Mouse (Mus musculus): ENCODE measurements at regions not wholly inside any gene's neighbourhood (a gene's known extent, or its start where the extent isn't known, plus 50 kb on each side); places are given as distances from the start of the nearest gene placed in this dataset.

DNA sequence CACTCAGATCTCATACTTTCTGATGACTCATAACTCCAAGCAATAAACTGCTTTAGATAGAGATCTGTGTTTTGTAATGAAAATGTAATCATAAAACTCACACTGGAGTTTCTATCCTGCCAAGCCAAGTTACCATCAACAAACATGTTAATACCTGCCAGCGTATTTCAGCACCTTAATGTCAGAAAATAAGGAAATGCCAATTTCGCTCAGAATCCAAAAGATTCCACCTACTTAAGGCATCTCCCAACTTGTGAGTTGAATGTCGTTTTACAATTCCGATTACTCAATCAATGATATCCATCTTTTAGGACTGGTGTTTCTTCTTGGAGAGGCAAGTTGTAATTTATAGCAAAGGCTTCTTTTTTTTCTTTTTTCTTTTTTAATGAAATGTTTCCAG, 850.5 kb downstream of the Epha4 start:
- H3K27me3 ChIP-seq (ENCODE audit: control insufficient read depth, insufficient read depth, insufficient read length), result no peaks in the 10 kb centered on the region
- H3ac ChIP-seq (ENCODE audit: control insufficient read depth, insufficient read length, low read depth), result no peak overlapping the region
- no peaks in the 10 kb centered on the region for H3K79me3 ChIP-seq (ENCODE audit: low read depth)
- TF ChIP-seq USF1 (IDR thresholded peaks at IDR 0.05; ENCODE audit: low read depth) (no peak), FOSL1 (IDR thresholded peaks at IDR 0.05; ENCODE audit: insufficient read depth, low read length, poor library complexity, severe bottlenecking) (no peak), MYOD1 (IDR thresholded peaks at IDR 0.05; ENCODE audit: control insufficient read depth, insufficient read length, low read depth) (no peak), CTCF (IDR thresholded peaks at IDR 0.05; ENCODE audit: control insufficient read depth, insufficient read depth, insufficient read length) (no peak), MYOG (IDR thresholded peaks at IDR 0.05; ENCODE audit: control insufficient read depth, extremely low read depth, insufficient read length) (no peak), MAX (IDR thresholded peaks at IDR 0.05) (no peak), CEBPB (IDR thresholded peaks at IDR 0.05; ENCODE audit: low read depth) (no peak)
- no peaks in the 10 kb centered on the region for H3K36me3 ChIP-seq (ENCODE audit: control insufficient read depth, insufficient read depth)
- H3K4me3 ChIP-seq (ENCODE audit: insufficient read depth, poor library complexity, severe bottlenecking), result no peak overlapping the region
- H3K79me2 ChIP-seq (ENCODE audit: control insufficient read depth, insufficient read depth), result no peaks in the 10 kb centered on the region

DNA sequence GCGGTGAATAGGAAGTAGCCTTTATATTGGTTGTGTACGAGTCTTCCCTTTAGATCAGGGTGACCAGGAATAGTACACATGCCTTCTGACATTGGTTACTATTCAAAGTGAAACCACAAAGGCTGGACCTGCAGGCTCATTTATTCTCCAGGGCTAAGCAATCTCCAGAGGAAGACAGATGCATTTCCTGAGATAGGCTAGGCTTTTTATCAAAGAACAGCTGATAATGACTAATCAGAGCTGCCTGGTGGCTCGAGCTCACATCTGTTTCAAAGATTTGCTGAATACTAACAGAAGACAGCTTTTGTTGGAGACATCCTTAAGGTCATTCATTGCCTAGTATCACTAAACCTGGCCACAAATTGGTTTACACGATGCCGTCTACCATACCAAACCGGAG, 838.1 kb downstream of the Epha4 start:
- H3ac ChIP-seq (ENCODE audit: control insufficient read depth, insufficient read length, low read depth), result no peak overlapping the region
- no peaks in the 10 kb centered on the region for H3K36me3 ChIP-seq (ENCODE audit: control insufficient read depth, insufficient read depth)
- no peaks in the 10 kb centered on the region for H3K27me3 ChIP-seq (ENCODE audit: control insufficient read depth, insufficient read depth, insufficient read length)
- TF ChIP-seq CTCF (IDR thresholded peaks at IDR 0.05; ENCODE audit: control insufficient read depth, insufficient read depth, insufficient read length), result no peak
- no peaks in the 10 kb centered on the region for H3K79me2 ChIP-seq (ENCODE audit: control insufficient read depth, insufficient read depth)
- H3K4me3 ChIP-seq (ENCODE audit: insufficient read depth, poor library complexity, severe bottlenecking), result no peak overlapping the region
- H3K79me3 ChIP-seq (ENCODE audit: low read depth), result no peaks in the 10 kb centered on the region

DNA sequence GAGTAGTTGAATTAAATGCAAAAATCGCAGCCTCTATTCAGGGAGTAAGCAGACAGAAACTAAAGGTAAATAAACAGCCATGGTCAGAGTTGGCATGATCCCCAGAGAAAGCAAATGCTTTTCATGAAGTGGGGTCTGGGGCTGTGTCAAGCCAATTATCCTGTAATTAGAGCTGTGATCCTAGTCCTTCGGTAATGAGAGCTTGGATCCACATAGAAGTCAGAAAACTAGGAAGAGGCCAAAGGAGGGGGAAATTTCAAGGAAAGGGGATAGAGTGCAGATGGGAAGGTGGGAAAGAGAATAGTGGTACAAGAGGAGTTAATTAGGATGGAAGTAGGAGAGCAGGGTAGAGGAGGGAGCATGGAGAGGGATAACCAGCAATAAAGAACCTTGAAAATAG, 809.3 kb downstream of the Epha4 start:
- H3K79me2 ChIP-seq (ENCODE audit: control insufficient read depth, insufficient read depth), result no peaks in the 10 kb centered on the region
- TF ChIP-seq MYOG (IDR thresholded peaks at IDR 0.05; ENCODE audit: control insufficient read depth, extremely low read depth, insufficient read length) (no peak), MAX (IDR thresholded peaks at IDR 0.05) (no peak), CEBPB (IDR thresholded peaks at IDR 0.05; ENCODE audit: low read depth) (no peak), FOSL1 (IDR thresholded peaks at IDR 0.05; ENCODE audit: insufficient read depth, low read length, poor library complexity, severe bottlenecking) (no peak), USF1 (IDR thresholded peaks at IDR 0.05; ENCODE audit: low read depth) (no peak), MYOD1 (IDR thresholded peaks at IDR 0.05; ENCODE audit: control insufficient read depth, insufficient read length, low read depth) (no peak), CTCF (IDR thresholded peaks at IDR 0.05; ENCODE audit: control insufficient read depth, insufficient read depth, insufficient read length) (no peak)

DNA sequence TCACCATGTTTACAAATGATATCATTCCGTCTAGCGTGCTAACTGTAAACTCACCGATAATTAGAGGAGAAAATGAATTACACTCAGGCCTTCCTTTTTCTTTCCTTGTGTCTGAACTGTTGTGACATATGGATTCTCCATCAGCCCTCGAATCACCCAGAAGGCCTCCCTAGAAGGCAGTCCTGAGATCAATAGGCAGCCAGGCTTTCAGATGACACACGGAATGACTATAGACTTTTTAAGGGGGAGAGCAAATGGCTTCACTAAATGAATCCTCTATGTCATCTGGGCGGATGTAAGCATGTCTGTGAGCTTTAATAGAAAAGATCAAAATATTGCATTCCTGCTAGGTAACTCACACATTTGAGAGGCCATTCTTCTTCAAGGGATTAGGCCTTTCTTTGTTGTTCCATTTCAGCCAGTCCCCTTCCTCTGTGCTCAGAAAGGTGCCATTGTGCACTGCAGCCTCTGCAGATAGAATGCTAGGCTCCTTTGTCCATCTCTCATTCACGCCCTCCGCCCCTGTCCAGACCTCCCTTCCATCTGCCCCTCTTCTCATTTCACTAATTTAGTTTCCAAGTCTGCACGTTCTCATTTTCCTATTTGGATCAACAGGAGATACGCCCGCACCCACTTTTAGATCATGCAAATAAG, 797.1 kb downstream of the Epha4 start:
- H3K79me3 ChIP-seq (ENCODE audit: low read depth), result no peaks in the 10 kb centered on the region
- no peak overlapping the region for H3ac ChIP-seq (ENCODE audit: control insufficient read depth, insufficient read length, low read depth)
- H3K4me3 ChIP-seq (ENCODE audit: insufficient read depth, poor library complexity, severe bottlenecking), result no peak overlapping the region
- H3K36me3 ChIP-seq (ENCODE audit: control insufficient read depth, insufficient read depth), result no peaks in the 10 kb centered on the region
- H3K27me3 ChIP-seq (ENCODE audit: control insufficient read depth, insufficient read depth, insufficient read length), result no peaks in the 10 kb centered on the region
- TF ChIP-seq CEBPB (IDR thresholded peaks at IDR 0.05; ENCODE audit: low read depth) (no peak), USF1 (IDR thresholded peaks at IDR 0.05; ENCODE audit: low read depth) (no peak), MYOD1 (IDR thresholded peaks at IDR 0.05; ENCODE audit: control insufficient read depth, insufficient read length, low read depth) (no peak), MAX (IDR thresholded peaks at IDR 0.05) (no peak), FOSL1 (IDR thresholded peaks at IDR 0.05; ENCODE audit: insufficient read depth, low read length, poor library complexity, severe bottlenecking) (no peak), CTCF (IDR thresholded peaks at IDR 0.05; ENCODE audit: control insufficient read depth, insufficient read depth, insufficient read length) (no peak)
- H3K79me2 ChIP-seq (ENCODE audit: control insufficient read depth, insufficient read depth), result no peaks in the 10 kb centered on the region

More for the DNA sequence above, 809.3 kb downstream of the Epha4 start:
- Histone ChIP-seq H3K79me3 (ENCODE audit: low read depth) (no peaks in the 10 kb centered on the region), H3ac (ENCODE audit: control insufficient read depth, insufficient read length, low read depth) (no peak overlapping the region), H3K4me3 (ENCODE audit: insufficient read depth, poor library complexity, severe bottlenecking) (no peak overlapping the region), H3K36me3 (ENCODE audit: control insufficient read depth, insufficient read depth) (no peaks in the 10 kb centered on the region), H3K27me3 (ENCODE audit: control insufficient read depth, insufficient read depth, insufficient read length) (no peaks in the 10 kb centered on the region)

DNA sequence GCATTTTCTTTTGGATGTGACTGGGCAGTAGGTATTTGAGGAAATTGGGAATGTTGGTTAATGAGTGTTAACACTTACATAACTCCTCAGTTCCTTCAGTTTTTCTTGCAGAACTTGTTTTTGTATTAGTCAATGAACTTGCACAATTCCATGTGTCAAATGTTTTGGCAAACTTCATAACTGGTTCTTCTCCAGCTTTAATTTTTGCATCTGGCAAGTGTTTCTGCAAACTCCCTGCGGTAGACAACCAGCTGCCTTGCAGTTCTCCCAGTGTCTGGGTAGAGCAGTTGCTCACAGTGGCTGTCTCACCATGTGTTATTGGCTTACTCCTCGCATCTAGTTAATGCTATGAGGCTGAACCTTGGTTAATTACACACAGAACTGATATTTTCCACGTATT, 790.4 kb downstream of the Epha4 start:
- H3K27me3 ChIP-seq (ENCODE audit: control insufficient read depth, insufficient read depth, insufficient read length), result no peaks in the 10 kb centered on the region
- H3K79me2 ChIP-seq (ENCODE audit: control insufficient read depth, insufficient read depth), result no peaks in the 10 kb centered on the region
- H3K79me3 ChIP-seq (ENCODE audit: low read depth), result no peaks in the 10 kb centered on the region
- no peak overlapping the region for H3K4me3 ChIP-seq (ENCODE audit: insufficient read depth, poor library complexity, severe bottlenecking)
- TF ChIP-seq MYOG (IDR thresholded peaks at IDR 0.05; ENCODE audit: control insufficient read depth, extremely low read depth, insufficient read length) (no peak), CEBPB (IDR thresholded peaks at IDR 0.05; ENCODE audit: low read depth) (no peak), CTCF (IDR thresholded peaks at IDR 0.05; ENCODE audit: control insufficient read depth, insufficient read depth, insufficient read length) (no peak), USF1 (IDR thresholded peaks at IDR 0.05; ENCODE audit: low read depth) (no peak), MYOD1 (IDR thresholded peaks at IDR 0.05; ENCODE audit: control insufficient read depth, insufficient read length, low read depth) (no peak), FOSL1 (IDR thresholded peaks at IDR 0.05; ENCODE audit: insufficient read depth, low read length, poor library complexity, severe bottlenecking) (no peak), MAX (IDR thresholded peaks at IDR 0.05) (no peak)
- H3K36me3 ChIP-seq (ENCODE audit: control insufficient read depth, insufficient read depth), result no peaks in the 10 kb centered on the region
- no peak overlapping the region for H3ac ChIP-seq (ENCODE audit: control insufficient read depth, insufficient read length, low read depth)

DNA sequence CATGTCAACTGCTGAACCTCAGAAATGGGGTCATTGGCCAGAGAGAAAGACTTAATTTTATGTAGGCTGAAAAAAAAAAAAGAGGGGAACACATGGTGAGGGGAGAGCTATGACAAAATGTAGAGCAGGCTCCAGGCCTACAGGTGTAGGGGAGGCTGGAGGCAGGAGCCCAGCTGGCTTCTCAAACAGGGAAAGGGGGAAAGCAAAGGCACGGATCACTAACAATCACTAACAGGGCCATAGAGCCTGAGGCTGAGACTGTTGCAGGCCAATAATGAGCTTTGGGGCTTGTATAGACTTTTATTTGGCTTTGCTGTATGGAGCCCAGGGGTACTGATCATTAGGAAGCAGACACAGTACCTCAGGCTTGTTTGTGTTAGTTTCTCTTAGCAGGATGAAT, 777.9 kb downstream of the Epha4 start:
- Histone ChIP-seq H3K27me3 (ENCODE audit: control insufficient read depth, insufficient read depth, insufficient read length) (no peaks in the 10 kb centered on the region), H3K36me3 (ENCODE audit: control insufficient read depth, insufficient read depth) (no peaks in the 10 kb centered on the region), H3ac (ENCODE audit: control insufficient read depth, insufficient read length, low read depth) (no peak overlapping the region), H3K79me3 (ENCODE audit: low read depth) (no peaks in the 10 kb centered on the region), H3K79me2 (ENCODE audit: control insufficient read depth, insufficient read depth) (no peaks in the 10 kb centered on the region), H3K4me3 (ENCODE audit: insufficient read depth, poor library complexity, severe bottlenecking) (no peak overlapping the region)
- TF ChIP-seq MYOG (IDR thresholded peaks at IDR 0.05; ENCODE audit: control insufficient read depth, extremely low read depth, insufficient read length), result no peak

All from C2C12 (cell line).